Mouse (Mus musculus) bone marrow, adult 2 months (tissue): ENCODE measurements at regions not wholly inside any gene's neighbourhood (a gene's known extent, or its start where the extent isn't known, plus 50 kb on each side); places are given as distances from the start of the nearest gene placed in this dataset.

Experiments used
- CTCF ChIP-seq: fragments of 200-500 bp; IDR thresholded peaks from 2 replicates; pipeline ENCODE4 v1.5.1; 2011; ENCODE audit warnings: low read length, control low read depth; ENCODE audit not compliant: control insufficient read depth, insufficient read depth
- POLR2A ChIP-seq: fragments of 200-500 bp; IDR thresholded peaks from 2 replicates; pipeline ENCODE4 v1.6.1; 2011; ENCODE audit warnings: low read depth, mild to moderate bottlenecking, control low read depth, low read length, borderline replicate concordance; ENCODE audit not compliant: control insufficient read depth

DNA sequence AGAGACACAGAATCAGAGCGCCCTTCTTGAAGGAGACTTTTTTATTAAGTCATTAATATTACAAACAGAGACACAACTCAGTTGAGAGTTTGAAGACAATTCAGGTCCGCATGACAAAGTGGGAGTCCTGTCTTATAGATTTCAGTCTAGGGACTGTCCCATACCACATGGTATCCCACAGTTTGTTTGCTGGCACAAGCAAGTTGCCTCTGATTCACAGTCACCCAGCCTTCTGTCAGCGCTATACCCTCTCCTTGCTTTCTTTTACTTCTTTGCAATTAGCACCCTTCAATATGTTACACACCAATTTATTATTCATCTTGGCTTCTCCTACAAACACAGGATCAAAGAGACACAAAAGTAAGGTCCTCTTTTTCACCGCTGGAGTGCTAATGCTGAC, 337.9 kb upstream of the Hs6st1 start:
- TF ChIP-seq POLR2A: no peak
- no peak for TF ChIP-seq CTCF
